Mouse (Mus musculus) stomach, postnatal 0 days (tissue): ENCODE measurements at regions not wholly inside any gene's neighbourhood (a gene's known extent, or its start where the extent isn't known, plus 50 kb on each side); places are given as distances from the start of the nearest gene placed in this dataset.

Source experiments
- ATAC-seq: fragments of 200-750 bp; cut with Nextera tagmentation; 2 replicates; pipeline ENCODE4 v1.8.0; 2017; ENCODE audit not compliant: low FRiP score, low TSS enrichment
- DNase-seq: peaks from one replicate; pipeline ENCODE4 v3.0.0-alpha.2; 2016; ENCODE audit warnings: low spot score
- H3K27ac ChIP-seq: fragments of 300-500 bp; sonication (generic); replicated peaks from 2 replicates; pipeline ENCODE4 v1.5.1; 2014; ENCODE audit warnings: mild to moderate bottlenecking, control low read depth
- H3K27me3 ChIP-seq: fragments of 300-500 bp; sonication (generic); 2 replicates; pipeline ENCODE4 v1.6.1; 2014; ENCODE audit warnings: low read length; ENCODE audit not compliant: control insufficient read depth, insufficient read depth
- H3K36me3 ChIP-seq: fragments of 300-500 bp; sonication (generic); 2 replicates; pipeline ENCODE4 v1.6.1; 2014; ENCODE audit warnings: low read length, mixed read lengths; ENCODE audit not compliant: control insufficient read depth, insufficient read depth
- H3K4me1 ChIP-seq: fragments of 300-500 bp; sonication (generic); replicated peaks from 2 replicates; pipeline ENCODE4 v1.6.1; 2014; ENCODE audit warnings: antibody characterized with exemption; ENCODE audit not compliant: control insufficient read depth, insufficient read depth
- H3K4me2 ChIP-seq: fragments of 300-500 bp; sonication (generic); replicated peaks from 2 replicates; pipeline ENCODE4 v1.6.1; 2014; ENCODE audit warnings: low read depth, mild to moderate bottlenecking, control low read depth, moderate library complexity
- H3K4me3 ChIP-seq: fragments of 300-500 bp; sonication (generic); 2 replicates; pipeline ENCODE4 v1.5.1; 2014; ENCODE audit warnings: low read depth, low read length, control low read depth
- H3K9ac ChIP-seq: fragments of 300-500 bp; sonication (generic); 2 replicates; pipeline ENCODE4 v1.6.1; 2014; ENCODE audit warnings: mild to moderate bottlenecking, low read length, control low read depth, mixed read lengths
- H3K9me3 ChIP-seq: fragments of 300-500 bp; sonication (generic); 2 replicates; pipeline ENCODE4 v1.6.1; 2016; ENCODE audit warnings: low read length; ENCODE audit not compliant: control insufficient read depth
- CTCF ChIP-seq: IDR thresholded peaks from 2 replicates; pipeline ENCODE4 v1.5.1; 2016; ENCODE audit warnings: antibody characterized with exemption, low read depth, mild to moderate bottlenecking, moderate library complexity
- EP300 ChIP-seq: optimal IDR thresholded peaks from 2 replicates; pipeline ENCODE3; 2016; ENCODE audit warnings: antibody characterized with exemption
- WGBS: fragments of 180-500 bp; shearing (Covaris S2); extraction: QIAGEN DNeasy Blood & Tissue Kit; methylation state at CpG from one replicate; pipeline ENCODE4 v1.1.7; 2014; 5-methylcytosine and 5-hydroxymethylcytosine counted together

DNA sequence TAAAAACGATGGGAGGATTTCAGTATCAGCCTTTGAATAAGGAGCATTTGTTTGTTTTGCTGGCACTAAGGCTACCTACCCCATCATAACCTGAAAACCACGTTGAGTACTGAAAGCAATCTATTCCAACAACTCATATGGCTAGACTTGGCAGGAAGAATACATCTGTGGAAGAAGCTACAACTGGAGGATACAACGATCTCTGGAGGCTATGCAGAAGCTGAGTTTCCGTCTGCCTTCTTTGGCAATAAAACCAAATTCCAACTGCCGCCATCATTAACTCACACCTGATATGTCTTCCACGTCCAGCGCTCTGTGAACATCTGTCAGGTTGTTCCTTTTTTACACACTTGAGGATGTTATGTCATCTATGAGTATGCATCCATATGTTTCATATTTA, 206.7 kb upstream of the Prkcq start:
- TF ChIP-seq CTCF (no peak), EP300 (no peak)
- no peak overlapping the region for H3K4me2 ChIP-seq
- 71% methylated on average over 7 of the region's 7 CpGs for WGBS

GRCm38 (mm10) chr2:10966891-10967290, 205.0 kb upstream of the Prkcq start:
- ATAC-seq (no peak), DNase-seq (no peak)
- Histone ChIP-seq H3K27me3 (no peaks in the 10 kb centered on the region), H3K27ac (no peak overlapping the region), H3K36me3 (no peaks in the 10 kb centered on the region), H3K9ac (no peak overlapping the region), H3K4me3 (no peak overlapping the region), H3K4me2 (no peak overlapping the region), H3K9me3 (no peaks in the 10 kb centered on the region), H3K4me1 (no peaks in the 10 kb centered on the region)
- TF ChIP-seq CTCF (no peak), EP300 (no peak)
- WGBS = 39% methylated on average over 2 of the region's 2 CpGs

More for the DNA sequence above, 206.7 kb upstream of the Prkcq start:
- Histone ChIP-seq H3K4me1 (no peaks in the 10 kb centered on the region), H3K36me3 (no peaks in the 10 kb centered on the region), H3K27me3 (no peaks in the 10 kb centered on the region), H3K27ac (no peak overlapping the region), H3K4me3 (no peak overlapping the region), H3K9ac (no peak overlapping the region), H3K9me3 (no peaks in the 10 kb centered on the region)
- ATAC-seq (no peak), DNase-seq (no peak)

- Histone ChIP-seq H3K36me3 (no peaks in the 10 kb centered on the region), H3K4me3 (no peak overlapping the region), H3K9me3 (no peaks in the 10 kb centered on the region), H3K27me3 (no peaks in the 10 kb centered on the region), H3K9ac (no peak overlapping the region), H3K27ac (no peak overlapping the region), H3K4me1 (no peaks in the 10 kb centered on the region), H3K4me2 (no peak overlapping the region)
- ATAC-seq = no peak
- 77% methylated on average over 10 of the region's 10 CpGs for WGBS
- no peak for DNase-seq
- TF ChIP-seq EP300 (no peak), CTCF (no peak)
Observed at GRCm38 (mm10) chr2:10969111-10969689, 202.7 kb upstream of the Prkcq start.

- Histone ChIP-seq H3K9me3 (no peaks in the 10 kb centered on the region), H3K27me3 (no peaks in the 10 kb centered on the region), H3K4me2 (no peak overlapping the region), H3K4me3 (no peak overlapping the region), H3K4me1 (no peaks in the 10 kb centered on the region), H3K9ac (no peak overlapping the region), H3K27ac (no peak overlapping the region), H3K36me3 (no peaks in the 10 kb centered on the region)
- WGBS = 50% methylated on average over 3 of the region's 3 CpGs
- no peak for TF ChIP-seq EP300
- no peak for TF ChIP-seq CTCF
- ATAC-seq (no peak), DNase-seq (no peak)
Observed at GRCm38 (mm10) chr2:10972051-10972450, 199.9 kb upstream of the Prkcq start.

- WGBS = 70% methylated on average over 5 of the region's 5 CpGs
Observed at GRCm38 (mm10) chr2:10978772-10979171, 193.1 kb upstream of the Prkcq start.

GRCm38 (mm10) chr2:10986101-10986500, 185.8 kb upstream of the Prkcq start:
- no peaks in the 10 kb centered on the region for H3K9me3 ChIP-seq
- H3K4me1 ChIP-seq = no peaks in the 10 kb centered on the region
- ATAC-seq (no peak), DNase-seq (no peak)
- no peak overlapping the region for H3K4me3 ChIP-seq
- H3K9ac ChIP-seq = no peak overlapping the region
- H3K4me2 ChIP-seq = no peak overlapping the region
- 48% methylated on average over 7 of the region's 7 CpGs for whole genome bisulfite sequencing
- H3K27ac ChIP-seq = no peak overlapping the region
- TF ChIP-seq CTCF = no peak
- TF ChIP-seq EP300 = no peak
- H3K27me3 ChIP-seq = no peaks in the 10 kb centered on the region
- H3K36me3 ChIP-seq = no peaks in the 10 kb centered on the region

More at GRCm38 (mm10) chr2:10978772-10979171, 193.1 kb upstream of the Prkcq start:
- Histone ChIP-seq H3K9ac (no peak overlapping the region), H3K27ac (no peak overlapping the region), H3K9me3 (no peaks in the 10 kb centered on the region), H3K4me2 (no peak overlapping the region), H3K36me3 (no peaks in the 10 kb centered on the region), H3K27me3 (no peaks in the 10 kb centered on the region), H3K4me1 (no peaks in the 10 kb centered on the region), H3K4me3 (no peak overlapping the region)
- DNase-seq = no peak
- ATAC-seq = no peak
- no peak for TF ChIP-seq CTCF
- no peak for TF ChIP-seq EP300
